Mouse (Mus musculus) liver, postnatal 0 days (tissue): Measurements from ENCODE around the gene B4galt2.

Source experiments
- CTCF ChIP-seq: sonication (generic); IDR thresholded peaks from 2 replicates; pipeline ENCODE4 v1.5.1; 2016; ENCODE audit warnings: antibody characterized with exemption, low read depth
- EP300 ChIP-seq: IDR thresholded peaks from 2 replicates; pipeline ENCODE4 v1.6.1; 2016; ENCODE audit warnings: antibody characterized with exemption, low read depth, mild to moderate bottlenecking

DNA sequence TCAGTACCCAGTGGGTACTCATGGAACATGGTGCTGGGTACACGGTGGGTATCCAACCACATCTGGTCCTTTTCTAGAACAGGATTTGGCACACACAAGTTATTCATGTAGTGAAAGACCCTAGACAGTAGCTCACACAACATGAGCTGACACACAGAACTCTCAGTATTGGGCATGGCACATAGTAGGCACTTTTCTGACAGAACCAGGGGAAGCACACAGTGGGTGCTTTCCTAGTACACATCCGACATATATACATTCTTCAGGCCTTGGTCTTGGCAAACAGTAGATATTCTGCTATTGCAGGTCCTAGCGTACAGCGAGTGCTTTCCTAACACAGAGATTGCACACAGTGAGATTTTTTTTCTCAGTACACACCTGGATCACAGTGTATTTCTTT is 37.0 kb downstream of the B4galt2 start:
- TF ChIP-seq CTCF (no peak), EP300 (no peak)
